Mouse (Mus musculus) spleen, adult 12 weeks (tissue): Measurements from ENCODE around the gene Lipe.
"Not testable (repeated sequence)": the region's sequence is repeated elsewhere in the genome, so short reads cannot be mapped to it uniquely, and the experiment has no call there.

Experiments
- DNase-seq: peaks from one replicate; pipeline ENCODE4 v3.0.0; 2022; ENCODE audit warnings: low spot score

Gene Lipe

GRCm38 (mm10) chr7:25412833-25413441, 14.4 kb upstream of the Lipe start, which contains the start of gene Cxcl17:
Cxcl17 (minus strand) TSS chr7:25412886.
- DNase-seq, result no peak

- DNase-seq, result no peak
Observed at GRCm38 (mm10) chr7:25411861-25412260, 13.4 kb upstream of the Lipe start.

- no peak for DNase-seq
Observed at GRCm38 (mm10) chr7:25410969-25411615, 12.6 kb upstream of the Lipe start.

- DNase-seq, result no peak
Observed at GRCm38 (mm10) chr7:25409114-25409760, 10.7 kb upstream of the Lipe start.

GRCm38 (mm10) chr7:25406468-25406867, 8.0 kb upstream of the Lipe start:
- DNase-seq, result no peak

- no peak for DNase-seq
Observed at GRCm38 (mm10) chr7:25402671-25403101, 4.2 kb upstream of the Lipe start.

GRCm38 (mm10) chr7:25401986-25402385, 3.5 kb upstream of the Lipe start:
- DNase-seq, result no peak

GRCm38 (mm10) chr7:25401551-25401950, 3.0 kb upstream of the Lipe start:
- no peak for DNase-seq

GRCm38 (mm10) chr7:25399028-25399427, 518 bp upstream of the Lipe start:
- DNase-seq, result not testable (repeated sequence)

- no peak for DNase-seq
Observed at GRCm38 (mm10) chr7:25396621-25397020, 1.9 kb downstream of the Lipe start.

GRCm38 (mm10) chr7:25395558-25396521, 2.7 kb downstream of the Lipe start:
- peak; percentile 88 for DNase-seq

GRCm38 (mm10) chr7:25395186-25395557, 3.3 kb downstream of the Lipe start:
- no peak for DNase-seq

GRCm38 (mm10) chr7:25394754-25395153, 3.8 kb downstream of the Lipe start:
- no peak for DNase-seq

- DNase-seq, result no peak
Observed at GRCm38 (mm10) chr7:25393451-25394210, 4.9 kb downstream of the Lipe start.

GRCm38 (mm10) chr7:25392851-25393250, 5.7 kb downstream of the Lipe start:
- DNase-seq, result no peak

- DNase-seq, result no peak
Observed at GRCm38 (mm10) chr7:25391856-25392453, 6.6 kb downstream of the Lipe start.

- no peak for DNase-seq
Observed at GRCm38 (mm10) chr7:25390986-25391385, 7.5 kb downstream of the Lipe start.

- DNase-seq, result peak; percentile 59
Observed at GRCm38 (mm10) chr7:25390054-25390770, 8.3 kb downstream of the Lipe start.

GRCm38 (mm10) chr7:25388916-25389315, 9.6 kb downstream of the Lipe start:
- DNase-seq, result no peak

- DNase-seq, result no peak
Observed at GRCm38 (mm10) chr7:25387811-25388440, 10.6 kb downstream of the Lipe start.
